Mouse (Mus musculus) T-helper 17 cell (primary cell): ENCODE measurements at regions not wholly inside any gene's neighbourhood (a gene's known extent, or its start where the extent isn't known, plus 50 kb on each side); places are given as distances from the start of the nearest gene placed in this dataset.

Source experiments
- in situ Hi-C, 2 experiments: fragments of 300-600 bp; cut with MboI, MseI; formaldehyde crosslinking; loops; 1 replicate in 1 of 2; 2 replicates in 1 of 2; pipeline ENCODE4 v1.15.1; 2025; ENCODE audit warnings: high pct_unique_total_duplicates in 2 of 2

DNA sequence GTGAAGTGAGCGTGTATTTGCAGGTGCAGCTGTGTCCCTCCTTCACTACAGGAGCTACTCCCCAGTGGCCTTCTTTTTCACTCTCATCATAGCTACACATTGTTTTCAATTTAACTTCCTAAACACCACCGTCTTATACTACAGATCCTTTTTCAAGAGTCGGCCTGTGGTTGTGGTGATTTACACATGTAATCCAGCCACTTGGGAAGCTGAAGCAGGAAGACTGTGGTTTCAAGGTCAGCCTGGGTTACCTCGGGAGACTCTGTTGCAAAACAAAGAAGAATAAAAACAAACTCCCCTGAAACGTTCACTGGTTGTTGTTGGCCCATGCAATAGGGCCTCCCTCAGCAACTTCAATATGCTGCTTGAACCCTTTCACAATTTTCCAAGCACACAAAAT is 153.8 kb upstream of the Kcnh8 start:
- in situ Hi-C loops = no loop called here

DNA sequence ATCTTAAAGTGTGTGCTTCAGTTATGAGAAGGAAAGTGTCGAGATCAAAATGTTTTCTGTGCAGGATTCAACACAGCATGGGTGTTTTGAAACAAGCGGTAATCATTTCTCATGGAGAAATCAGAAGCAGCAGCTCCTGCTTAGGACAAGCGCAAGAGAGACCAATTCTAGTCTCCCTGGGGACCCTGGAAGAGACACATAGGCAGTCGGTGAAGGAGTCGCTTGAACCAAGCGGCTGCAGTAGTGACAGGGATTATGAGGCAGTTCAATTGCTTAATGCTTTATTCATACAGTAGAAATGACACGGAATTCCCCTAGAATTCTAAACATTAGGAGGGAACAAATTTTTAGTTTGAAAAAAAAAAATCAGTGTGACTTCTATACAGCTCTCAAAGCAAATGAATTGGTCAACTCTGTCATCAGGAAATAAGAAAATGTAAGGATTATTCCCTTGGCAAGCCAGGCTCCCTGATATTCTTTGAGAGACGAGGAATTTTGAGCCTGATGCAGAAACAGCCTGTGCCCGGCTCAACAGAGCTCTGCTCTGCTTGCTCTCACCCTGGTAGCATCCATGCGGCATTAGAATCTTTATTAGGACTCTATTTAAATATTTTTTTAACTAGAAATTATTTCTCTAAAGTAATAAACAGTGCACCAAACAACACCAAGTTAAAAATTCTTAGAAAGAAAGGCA is 143.1 kb upstream of the Kcnh8 start:
- in situ Hi-C loops = loop anchor here (5.0 to 25.0 kb wide), 6 partner anchors 292 to 1915 kb away; partner anchors contain the start of gene Satb1 (in 1 of the 2)

- in situ Hi-C loops = loop anchor here (5.0 to 25.0 kb wide), 7 partner anchors 293 to 1915 kb away; partner anchors contain the start of gene Satb1 (in 1 of the 2)
Observed at GRCm38 (mm10) chr17:52459997-52460387, 142.5 kb upstream of the Kcnh8 start.

- in situ Hi-C loops = loop anchor here (10.0 to 25.0 kb wide), 3 partner anchors 499 to 656 kb away; no protein-coding TSS in a partner anchor
Observed at GRCm38 (mm10) chr17:52461264-52461663, 141.2 kb upstream of the Kcnh8 start.

DNA sequence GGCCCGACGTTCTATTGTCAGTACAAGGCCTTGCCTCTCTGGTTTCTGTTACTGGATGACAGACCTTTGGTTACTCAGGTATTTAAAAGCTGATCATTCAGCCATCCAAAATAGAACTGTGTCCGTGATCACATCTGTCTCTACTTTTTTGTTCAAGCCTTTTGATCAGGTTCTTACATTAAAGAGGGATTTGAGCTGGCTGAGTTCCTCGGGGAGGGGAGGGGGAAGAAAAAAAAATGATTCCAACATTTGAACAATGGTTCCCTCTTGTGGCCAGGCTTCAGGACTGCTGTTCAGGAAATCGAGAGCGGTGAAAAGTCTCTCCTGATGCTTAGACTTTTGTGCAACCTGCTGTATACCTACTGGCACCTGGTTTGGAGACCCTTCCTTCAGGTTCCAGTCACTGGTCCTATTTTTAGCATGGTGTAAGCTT is 140.8 kb upstream of the Kcnh8 start:
- in situ Hi-C loops = loop anchor here (10.0 to 25.0 kb wide), 3 partner anchors 499 to 657 kb away; no protein-coding TSS in a partner anchor

DNA sequence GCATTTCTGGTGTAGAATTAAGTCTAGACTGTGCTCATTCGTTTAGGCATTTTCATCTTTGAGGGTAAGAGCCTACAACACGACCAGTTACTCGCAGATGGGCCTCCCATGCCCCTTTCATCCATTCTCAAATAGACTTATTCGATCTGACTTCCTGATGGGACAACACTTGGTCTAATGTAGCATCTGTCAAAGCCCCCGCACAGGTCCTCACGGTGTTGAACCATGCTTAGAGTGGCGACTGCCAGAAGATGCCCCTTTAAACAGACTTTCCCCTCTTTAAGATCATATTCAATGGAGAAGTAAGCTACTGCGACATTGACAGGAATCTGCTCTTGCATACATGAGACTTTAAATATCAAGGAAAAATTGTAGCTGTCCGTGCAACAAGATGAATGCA is 140.1 kb upstream of the Kcnh8 start:
- in situ Hi-C loops = loop anchor here (10.0 to 25.0 kb wide), 3 partner anchors 500 to 658 kb away; no protein-coding TSS in a partner anchor

GRCm38 (mm10) chr17:52468464-52468863 is 134.0 kb upstream of the Kcnh8 start:
- in situ Hi-C loops = loop anchor here (10.0 to 25.0 kb wide), 3 partner anchors 506 to 664 kb away; no protein-coding TSS in a partner anchor

DNA sequence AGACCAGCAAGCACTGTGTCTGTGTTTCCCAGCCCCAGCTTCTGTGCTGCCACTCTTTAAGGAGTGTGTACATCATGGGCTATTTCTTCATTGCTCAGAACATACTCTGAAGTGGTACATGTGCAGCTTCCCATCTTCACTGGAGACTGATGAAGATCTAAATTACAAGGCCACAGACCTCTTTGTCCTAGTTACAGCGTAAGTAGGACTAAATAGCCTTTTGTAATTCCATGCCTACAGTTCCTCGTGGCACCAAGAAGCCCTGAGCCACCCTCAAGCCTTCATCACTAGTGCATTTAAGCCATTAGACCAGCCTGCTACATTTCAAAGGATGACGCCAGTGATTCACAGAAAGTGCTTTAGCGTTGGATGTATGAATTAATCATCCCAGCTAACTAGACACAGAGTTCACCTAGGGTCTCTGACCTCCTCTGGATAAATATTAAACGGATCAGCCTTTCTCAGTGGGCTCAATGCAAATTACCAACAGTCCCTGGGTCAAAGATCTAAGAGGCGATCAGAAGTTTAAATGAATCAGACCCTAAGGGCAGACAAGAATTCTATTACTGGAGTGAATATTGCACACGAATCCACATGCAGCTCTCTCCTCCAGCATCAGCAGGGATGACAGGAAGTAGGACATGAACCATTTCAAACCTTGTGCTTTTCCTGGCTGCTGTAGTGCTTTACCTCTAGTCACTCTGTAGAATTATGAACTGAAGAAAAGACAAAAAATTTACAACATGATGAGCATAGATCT is 123.0 kb upstream of the Kcnh8 start:
- in situ Hi-C loops = no loop called here

DNA sequence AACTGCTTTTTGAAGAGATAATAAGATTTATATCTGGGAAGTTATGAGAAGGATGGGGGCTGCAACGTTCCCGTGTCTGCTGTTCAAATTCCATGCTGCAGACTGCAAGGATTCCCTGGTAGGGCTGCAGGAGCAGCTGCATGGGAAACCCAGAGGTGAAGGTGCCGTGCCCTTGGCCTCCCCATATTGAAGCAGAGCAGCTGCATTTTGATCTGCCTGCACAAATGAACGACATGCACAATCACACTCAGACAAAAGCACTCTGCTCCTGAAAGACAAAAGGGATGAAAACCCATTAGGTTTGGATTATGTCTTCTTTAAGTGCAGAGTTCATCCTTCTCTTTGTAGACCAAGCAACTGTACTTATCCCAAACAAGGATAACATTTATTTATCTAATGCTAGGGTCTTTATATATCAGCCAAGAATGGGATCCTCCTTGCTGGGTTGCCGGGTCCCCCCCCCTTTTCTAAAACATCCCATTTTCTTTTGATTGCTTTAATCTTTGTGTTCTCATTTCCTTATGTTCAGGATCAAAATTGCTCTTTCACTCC is 122.3 kb upstream of the Kcnh8 start:
- in situ Hi-C loops = no loop called here

DNA sequence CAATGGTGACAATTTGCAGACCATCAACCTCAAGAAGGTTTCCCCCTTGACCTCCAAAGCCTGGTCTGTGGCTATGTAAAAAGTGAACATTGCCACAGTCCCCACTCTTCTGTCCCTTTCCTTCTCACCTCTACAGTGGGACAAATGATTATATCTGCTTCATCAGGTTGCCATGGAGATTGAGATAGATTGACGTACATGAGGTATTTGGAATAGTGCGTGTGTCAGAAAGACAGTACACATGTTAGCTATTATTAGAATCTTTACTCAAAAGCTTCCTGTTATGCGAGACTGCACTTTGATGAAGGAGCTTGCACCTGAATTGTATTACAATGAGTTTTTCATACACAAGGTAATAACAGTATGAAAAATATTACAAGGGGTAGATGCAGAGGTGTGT is 95.7 kb upstream of the Kcnh8 start:
- in situ Hi-C loops = no loop called here

- in situ Hi-C loops = no loop called here
Observed at GRCm38 (mm10) chr17:52530260-52530659, 72.2 kb upstream of the Kcnh8 start.
